Mouse (Mus musculus): ENCODE data around the gene Gm10354. TPM values are rescaled to one million over a fixed set of nuclear protein-coding genes. Genes with fewer than 3 reads are reported as not detected.
"Not testable (repeated sequence)": the region's sequence is repeated elsewhere in the genome, so short reads cannot be mapped to it uniquely, and the experiment has no call there.

The Gm10354 gene
- not detected for total RNA-seq (2021)
- long read RNA-seq, experiment 1, result 0 reads
- long read RNA-seq, experiment 2, result 0 reads

GRCm38 (mm10) chr5:14978835-14979234 lies at the start of gene Gm10354:
Gene Gm10354, minus strand, starts transcription at chr5:14978935.
- intact Hi-C loops (cut with DNase I); DNase-seq: not testable (repeated sequence)

GRCm38 (mm10) chr5:15024316-15024715 lies 45.6 kb upstream of the Gm10354 start:
- DNase-seq; intact Hi-C loops (cut with DNase I): not testable (repeated sequence)

GRCm38 (mm10) chr5:15020067-15020466 lies 41.3 kb upstream of the Gm10354 start:
- intact Hi-C loops (cut with DNase I); DNase-seq: not testable (repeated sequence)

- DNase-seq; intact Hi-C loops (cut with DNase I): not testable (repeated sequence)
Observed at GRCm38 (mm10) chr5:15010639-15011582, 32.2 kb upstream of the Gm10354 start.

- intact Hi-C loops (cut with DNase I); DNase-seq: not testable (repeated sequence)
Observed at GRCm38 (mm10) chr5:15006907-15007306, 28.2 kb upstream of the Gm10354 start.

- DNase-seq; intact Hi-C loops (cut with DNase I): not testable (repeated sequence)
Observed at GRCm38 (mm10) chr5:15006288-15006687, 27.6 kb upstream of the Gm10354 start.

GRCm38 (mm10) chr5:15005584-15005983 lies 26.8 kb upstream of the Gm10354 start:
- DNase-seq; intact Hi-C loops (cut with DNase I): not testable (repeated sequence)

GRCm38 (mm10) chr5:15004569-15005562 lies 26.1 kb upstream of the Gm10354 start:
- DNase-seq; intact Hi-C loops (cut with DNase I): not testable (repeated sequence)

- DNase-seq; intact Hi-C loops (cut with DNase I): not testable (repeated sequence)
Observed at GRCm38 (mm10) chr5:14998077-14998476, 19.3 kb upstream of the Gm10354 start.

GRCm38 (mm10) chr5:14997556-14997955 lies 18.8 kb upstream of the Gm10354 start:
- DNase-seq; intact Hi-C loops (cut with DNase I): not testable (repeated sequence)

- DNase-seq; intact Hi-C loops (cut with DNase I): not testable (repeated sequence)
Observed at GRCm38 (mm10) chr5:14996670-14997249, 18.0 kb upstream of the Gm10354 start.

- DNase-seq; intact Hi-C loops (cut with DNase I): not testable (repeated sequence)
Observed at GRCm38 (mm10) chr5:14994124-14994523, 15.4 kb upstream of the Gm10354 start.

GRCm38 (mm10) chr5:14990375-14991158 lies 11.8 kb upstream of the Gm10354 start:
- intact Hi-C loops (cut with DNase I), result not testable (repeated sequence)

GRCm38 (mm10) chr5:14986649-14987387 lies 8.1 kb upstream of the Gm10354 start:
- intact Hi-C loops (cut with DNase I); DNase-seq: not testable (repeated sequence)

More at GRCm38 (mm10) chr5:14990375-14991158, 11.8 kb upstream of the Gm10354 start:
- not testable (repeated sequence) for DNase-seq

- DNase-seq; intact Hi-C loops (cut with DNase I): not testable (repeated sequence)
Observed at GRCm38 (mm10) chr5:14977368-14977767, 1.4 kb downstream of the Gm10354 start.

- intact Hi-C loops (cut with DNase I); DNase-seq: not testable (repeated sequence)
Observed at GRCm38 (mm10) chr5:14975294-14975693, 3.4 kb downstream of the Gm10354 start.

GRCm38 (mm10) chr5:14972841-14973240 lies 5.9 kb downstream of the Gm10354 start:
- intact Hi-C loops (cut with DNase I); DNase-seq: not testable (repeated sequence)

- DNase-seq; intact Hi-C loops (cut with DNase I): not testable (repeated sequence)
Observed at GRCm38 (mm10) chr5:14963821-14964220, 14.9 kb downstream of the Gm10354 start.

Data from gastrocnemius, postnatal 36 days (tissue).